In genomic region chr7:98407615-98408014, GRCm38 (mm10) we compare ENCODE assay signal across 28 mouse cellular contexts. TPM values are rescaled to one million over a fixed set of nuclear protein-coding genes. Genes with fewer than 3 reads are reported as not detected.
DNase-seq lines count a peak whose midpoint lies in the region; ATAC-seq and TF ChIP-seq lines count a peak whose summit lies in the region.
"Had no signal": no experiment of that assay in that cellular context is flagged by ENCODE, and none has a peak within 500 bp of the region (broad histone marks: within the 10 kb centered on the region; RNA-seq: fewer than 3 reads in every experiment).

No protein-coding gene starts in this region.

- TF ChIP-seq RAD21 in CH12.LX (IDR thresholded peaks at IDR 0.05; ENCODE audit: low read depth, low read length), result no peak; the same call in 1 of the 2 replicates

- no peaks in the 10 kb centered on the region for H3K36me3 ChIP-seq in CH12.LX (replicated peaks in 1 of 2; ENCODE audit: control insufficient read depth in 1 of 2, insufficient read depth in 1 of 2, low read length in 1 of 2)
- H3K36me3 ChIP-seq in forebrain, embryonic 15.5 days, result no peaks in the 10 kb centered on the region
- H3K36me3 ChIP-seq: embryonic facial prominence, embryonic 12.5 days; embryonic facial prominence, embryonic 15.5 days; G1E had no signal

- no peak overlapping the region for H3K27ac ChIP-seq in CH12.LX (ENCODE audit: insufficient read depth, low read depth)
- H3K27ac ChIP-seq in forebrain, embryonic 15.5 days (replicated peaks), result no peak overlapping the region
- H3K27ac ChIP-seq: embryonic facial prominence, embryonic 12.5 days; embryonic facial prominence, embryonic 15.5 days; hindbrain, embryonic 14.5 days; hindbrain, postnatal 0 days had no signal

- in situ Hi-C loops in CH12.LX (cut with MboI; ENCODE audit: low pct_ligation_motif_present, low pct_unique_long_range_greater_than_20kb, low sequenced_read_pairs), result loop anchor here (10.0 kb wide), 1 partner anchor 53 kb away; no protein-coding TSS in a partner anchor

- no peak overlapping the region for H3K9ac ChIP-seq in CH12.LX (ENCODE audit: insufficient read depth, low read depth)
- no peak overlapping the region for H3K9ac ChIP-seq in forebrain, embryonic 15.5 days (replicated peaks)
- H3K9ac ChIP-seq: embryonic facial prominence, embryonic 12.5 days; embryonic facial prominence, embryonic 15.5 days; hindbrain, embryonic 14.5 days had no signal

- peak; percentile 74 for TF ChIP-seq EP300 in CH12.LX (IDR thresholded peaks at IDR 0.05; ENCODE audit: low read length)

- WGBS in forebrain, embryonic 15.5 days, result 93% methylated on average over 5 of the region's 5 CpGs

- no peaks in the 10 kb centered on the region for H3K27me3 ChIP-seq in CH12.LX (replicated peaks)
- no peaks in the 10 kb centered on the region for H3K27me3 ChIP-seq in forebrain, embryonic 15.5 days
- H3K27me3 ChIP-seq: embryonic facial prominence, embryonic 12.5 days; embryonic facial prominence, embryonic 15.5 days; Patski had no signal

- H3K79me2 ChIP-seq in CH12.LX (replicated peaks; ENCODE audit: control insufficient read depth, extremely low read depth, insufficient read depth, poor library complexity, severe bottlenecking), result no peaks in the 10 kb centered on the region

- TF ChIP-seq POLR2A in CH12.LX (IDR thresholded peaks at IDR 0.05; ENCODE audit: low read depth, low read length), result no peak

- H3K4me3 ChIP-seq in CH12.LX (replicated peaks in 1 of 3; ENCODE audit: low read depth in 2 of 3, low read length in 2 of 3, poor library complexity in 1 of 3), result no peak overlapping the region
- no peak overlapping the region for H3K4me3 ChIP-seq in forebrain, embryonic 15.5 days
- H3K4me3 ChIP-seq: embryonic facial prominence, embryonic 12.5 days; embryonic facial prominence, embryonic 15.5 days had no signal

- dilution Hi-C loops in CH12.LX (cut with MboI; ENCODE audit: extremely low pct_ligation_motif_present, extremely low pct_unique_long_range_greater_than_20kb, low sequenced_read_pairs), result no loop called here

- DNase-seq in 416B (ENCODE audit: low read depth), result peak; percentile 18
- peak; percentile 70 for DNase-seq in CH12.LX (ENCODE audit: extremely low read depth)
- DNase-seq in left cerebral cortex, adult 8-10 months (ENCODE audit: low spot score in 2 of 2), result no peak
- DNase-seq in cerebellum, postnatal 10 days, result no peak
- DNase-seq: adrenal gland, postnatal 10 days; adrenal gland, postnatal 36 days; cerebellum, adult 2 months; cerebellum, adult 9-11 months; cerebellum, postnatal 36 days; gastrocnemius, postnatal 25 days; kidney, adult 18-20 months had no signal

- H3K4me2 ChIP-seq in CH12.LX (ENCODE audit: insufficient read depth, low read depth, poor library complexity, severe bottlenecking), result 0 out of 2 replicates have a peak overlapping the region, but pooled peaks have one; percentile 25
- H3K4me2 ChIP-seq in forebrain, embryonic 15.5 days (replicated peaks), result no peak overlapping the region
- H3K4me2 ChIP-seq: embryonic facial prominence, embryonic 12.5 days; embryonic facial prominence, embryonic 15.5 days; heart, embryonic 11.5 days; hindbrain, embryonic 14.5 days had no signal

- peak; percentile 69 to 76; a peak in 3 of 4 replicates for ATAC-seq in hematopoietic stem cell, adult 5-6 weeks (replicated peaks in 1 of 2; ENCODE audit: insufficient read depth in 1 of 2, low FRiP score in 2 of 2, low TSS enrichment in 1 of 2, low read depth in 1 of 2, poor library complexity in 2 of 2, severe bottlenecking in 2 of 2)
- no peak for ATAC-seq in forebrain, embryonic 15.5 days (replicated peaks)
- ATAC-seq: forebrain, embryonic 14.5 days; hindbrain, postnatal 0 days; inflammation-experienced regulatory T-cells, adult 6 months; intestine, embryonic 16.5 days; Patski had no signal

- no peak; a peak in 1 of 4 replicates for TF ChIP-seq CTCF in CH12.LX (conservative IDR thresholded peaks at IDR 0.05 in 1 of 2, IDR thresholded peaks at IDR 0.05 in 1 of 2; ENCODE audit: low read depth in 2 of 2, low read length in 2 of 2)

- no peaks in the 10 kb centered on the region for H3K9me3 ChIP-seq in CH12.LX (replicated peaks; ENCODE audit: low read length)
- H3K9me3 ChIP-seq in forebrain, embryonic 15.5 days, result no peaks in the 10 kb centered on the region
- H3K9me3 ChIP-seq: embryonic facial prominence, embryonic 12.5 days; embryonic facial prominence, embryonic 15.5 days; G1E had no signal

- peaks cover 7 to 28% of the 10 kb centered on the region in 2 experiments for H3K4me1 ChIP-seq in CH12.LX (ENCODE audit: control insufficient read depth in 1 of 2, insufficient read depth in 2 of 2)
- peaks cover 20% of the 10 kb centered on the region for H3K4me1 ChIP-seq in forebrain, embryonic 15.5 days

TF ChIP-seq in CH12.LX, 34 proteins besides CTCF, POLR2A, EP300 and RAD21:
- TF ChIP-seq NRF1 (IDR thresholded peaks at IDR 0.05; ENCODE audit: low read depth, low read length) (no peak), IRF4 (IDR thresholded peaks at IDR 0.05; ENCODE audit: low read depth, low read length) (peak; percentile 76)

RNA-seq across cellular contexts. Expression of gene Gucy2d, which starts 32.6 kb away (rescaled TPM):
- total RNA-seq in CH12.LX (2012; rRNA removed), result not detected in 2 replicates
- not detected in 2 replicates for total RNA-seq in CH12.LX (2014; rRNA removed)
- not detected in 2 replicates for polyA plus RNA-seq in CH12.LX (2012; ENCODE audit: insufficient read length, low read depth)
- not detected in 2 replicates for total RNA-seq in hematopoietic stem cell, adult 5-6 weeks (2017)
- under 1 TPM in 2 of 4 experiments, not detected in 2; 0.38 to 0.39 TPM for total RNA-seq in left cerebral cortex, adult 8-10 months (2022)
- polyA plus RNA-seq in forebrain, embryonic 15.5 days (2015; fragmentation: Nextera tagmentation; extraction: Ambion mirVana), result not detected in 2 replicates
- total RNA-seq: adrenal gland, adult 18-20 months; adrenal gland, postnatal 36 days; hindbrain, postnatal 0 days had no signal
- polyA plus RNA-seq: embryonic facial prominence, embryonic 15.5 days; forebrain, embryonic 11.5 days; G1E; gonadal fat pad, adult 2 months; heart, embryonic 14.5 days; hindbrain, embryonic 11.5 days; inflammation-experienced regulatory T-cells, adult 6 months; Patski had no signal

RNA-seq across cellular contexts. Expression of gene Tsku, which starts 46.5 kb away (rescaled TPM):
- total RNA-seq in CH12.LX (2012; rRNA removed), result 2.1 and 3.9 TPM in 2 replicates
- 1.1 and 1.4 TPM in 2 replicates for total RNA-seq in CH12.LX (2014; rRNA removed)
- 3.0 and 3.9 TPM in 2 replicates for polyA plus RNA-seq in CH12.LX (2012; ENCODE audit: insufficient read length, low read depth)
- total RNA-seq in hematopoietic stem cell, adult 5-6 weeks (2017), result not detected in 2 replicates
- total RNA-seq in left cerebral cortex, adult 8-10 months (2022), result 1 to 10 TPM; 2.4 to 4.2 (median 2.9) TPM
- 7.9 and 8.6 TPM in 2 replicates for polyA plus RNA-seq in forebrain, embryonic 15.5 days (2015; fragmentation: Nextera tagmentation; extraction: Ambion mirVana)
- total RNA-seq: G1E had no signal
- polyA plus RNA-seq: G1E; inflammation-experienced regulatory T-cells, adult 6 months had no signal

Comparison
In these comparisons a context has a peak if more than half of its experiments do, and no peak if none do; other contexts are left out.
1. DNase-seq: peak in 416B (single experiment) and CH12.LX (single experiment); none in left cerebral cortex, adult 8-10 months (0 of 2) and cerebellum, postnatal 10 days (0 of 2).